Mouse (Mus musculus): ENCODE data around the gene Musk.

DNA sequence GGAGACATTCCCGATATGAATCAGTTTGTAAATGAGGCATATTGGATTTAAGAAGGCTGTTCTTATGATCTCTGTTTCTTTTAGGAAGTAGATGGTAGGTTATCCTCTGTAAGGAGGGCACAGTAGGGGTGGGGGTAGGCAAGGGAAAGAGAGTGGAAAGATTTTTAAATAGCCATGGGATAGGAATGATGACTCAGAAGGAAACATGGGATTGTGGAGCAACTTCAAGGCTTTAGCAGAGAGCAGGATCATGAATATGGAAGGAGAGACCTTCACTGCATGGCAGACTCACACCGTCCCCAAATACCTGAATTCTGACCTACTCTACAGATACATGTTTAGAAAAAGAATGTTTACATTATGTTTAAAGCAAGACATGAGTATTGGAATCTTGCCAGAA is 21.7 kb downstream of the Musk start:
- no peak for TF ChIP-seq CTCF (IDR thresholded peaks at IDR 0.05; ENCODE audit: low read depth, low read length)
- TF ChIP-seq POLR2A (IDR thresholded peaks at IDR 0.05; ENCODE audit: borderline replicate concordance, low read depth, low read length): no peak

Measured in bone marrow macrophage, adult 2 months (primary cell).